Mouse (Mus musculus): Measurements from ENCODE around the gene Lage3. TPM values are rescaled to one million over a fixed set of nuclear protein-coding genes. Genes with fewer than 3 reads are reported as not detected.
"Not testable (repeated sequence)": the region's sequence is repeated elsewhere in the genome, so short reads cannot be mapped to it uniquely, and the experiment has no call there.

Lage3 gene
- polyA plus RNA-seq, 1 experiment from 2014 or later, result 102 TPM

- Histone ChIP-seq H3K4me2 (no peak overlapping the region), H3K36me3 (ENCODE audit: control insufficient read depth, insufficient read depth, low read length) (no peaks in the 10 kb centered on the region), H3K27me3 (replicated peaks; ENCODE audit: control insufficient read depth, insufficient read depth, low read length) (no peaks in the 10 kb centered on the region), H3K27ac (ENCODE audit: low read depth, low read length) (no peak overlapping the region), H3K4me3 (ENCODE audit: low read depth, low read length) (no peak overlapping the region), H3K9me3 (ENCODE audit: control insufficient read depth, low read length) (no peaks in the 10 kb centered on the region), H3K4me1 (replicated peaks; ENCODE audit: control insufficient read depth, insufficient read depth, low read length) (no peaks in the 10 kb centered on the region), H3K9ac (ENCODE audit: low read depth, low read length) (no peak overlapping the region)
- DNase-seq (ENCODE audit: low spot score) (no peak), ATAC-seq (replicated peaks; ENCODE audit: low FRiP score) (no peak)
- 42% methylated on average over 11 of the region's 11 CpGs for WGBS
Measured at GRCm38 (mm10) chrX:74359171-74359570, 5.8 kb upstream of the Lage3 start.

DNA sequence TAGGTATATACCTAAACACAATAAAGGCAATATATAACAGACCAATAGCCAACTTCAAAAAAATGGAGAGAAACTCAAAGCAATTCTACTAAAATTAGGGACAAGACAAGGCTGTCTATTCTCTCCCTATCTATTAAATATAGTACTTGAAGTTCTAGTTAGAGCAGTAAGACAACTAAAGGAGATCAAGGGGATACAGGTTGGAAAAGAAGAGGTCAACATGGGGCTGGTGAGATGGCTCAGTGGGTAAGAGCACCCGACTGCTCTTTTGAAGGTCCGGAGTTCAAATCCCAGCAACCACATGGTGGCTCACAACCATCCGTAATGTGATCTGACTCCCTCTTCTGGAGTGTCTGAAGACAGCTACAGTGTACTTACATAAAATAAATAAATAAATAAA is 3.7 kb upstream of the Lage3 start:
- H3K4me1 ChIP-seq (replicated peaks; ENCODE audit: control insufficient read depth, insufficient read depth, low read length); DNase-seq (ENCODE audit: low spot score); H3K4me2 ChIP-seq; H3K9ac ChIP-seq (ENCODE audit: low read depth, low read length); H3K9me3 ChIP-seq (ENCODE audit: control insufficient read depth, low read length); H3K27ac ChIP-seq (ENCODE audit: low read depth, low read length); ATAC-seq (replicated peaks; ENCODE audit: low FRiP score); H3K36me3 ChIP-seq (ENCODE audit: control insufficient read depth, insufficient read depth, low read length); H3K4me3 ChIP-seq (ENCODE audit: low read depth, low read length); H3K27me3 ChIP-seq (replicated peaks; ENCODE audit: control insufficient read depth, insufficient read depth, low read length): not testable (repeated sequence)
- WGBS, result 80% methylated on average over 3 of the region's 3 CpGs

- DNase-seq (ENCODE audit: low spot score) (no peak), ATAC-seq (replicated peaks; ENCODE audit: low FRiP score) (peak; percentile 43)
- no peaks in the 10 kb centered on the region for H3K27me3 ChIP-seq (replicated peaks; ENCODE audit: control insufficient read depth, insufficient read depth, low read length)
- no peaks in the 10 kb centered on the region for H3K36me3 ChIP-seq (ENCODE audit: control insufficient read depth, insufficient read depth, low read length)
- peak overlapping the region; percentile 72 for H3K4me2 ChIP-seq
- peak overlapping the region; percentile 76 for H3K9ac ChIP-seq (ENCODE audit: low read depth, low read length)
- no peaks in the 10 kb centered on the region for H3K4me1 ChIP-seq (replicated peaks; ENCODE audit: control insufficient read depth, insufficient read depth, low read length)
- WGBS, result 25% methylated on average over 13 of the region's 13 CpGs
- peak overlapping the region; percentile 55 for H3K4me3 ChIP-seq (ENCODE audit: low read depth, low read length)
- no peak overlapping the region; the same call in 1 of the 2 replicates for H3K27ac ChIP-seq (ENCODE audit: low read depth, low read length)
- no peaks in the 10 kb centered on the region for H3K9me3 ChIP-seq (ENCODE audit: control insufficient read depth, low read length)
Measured at GRCm38 (mm10) chrX:74352645-74353466, 562 bp downstream of the Lage3 start.

DNA sequence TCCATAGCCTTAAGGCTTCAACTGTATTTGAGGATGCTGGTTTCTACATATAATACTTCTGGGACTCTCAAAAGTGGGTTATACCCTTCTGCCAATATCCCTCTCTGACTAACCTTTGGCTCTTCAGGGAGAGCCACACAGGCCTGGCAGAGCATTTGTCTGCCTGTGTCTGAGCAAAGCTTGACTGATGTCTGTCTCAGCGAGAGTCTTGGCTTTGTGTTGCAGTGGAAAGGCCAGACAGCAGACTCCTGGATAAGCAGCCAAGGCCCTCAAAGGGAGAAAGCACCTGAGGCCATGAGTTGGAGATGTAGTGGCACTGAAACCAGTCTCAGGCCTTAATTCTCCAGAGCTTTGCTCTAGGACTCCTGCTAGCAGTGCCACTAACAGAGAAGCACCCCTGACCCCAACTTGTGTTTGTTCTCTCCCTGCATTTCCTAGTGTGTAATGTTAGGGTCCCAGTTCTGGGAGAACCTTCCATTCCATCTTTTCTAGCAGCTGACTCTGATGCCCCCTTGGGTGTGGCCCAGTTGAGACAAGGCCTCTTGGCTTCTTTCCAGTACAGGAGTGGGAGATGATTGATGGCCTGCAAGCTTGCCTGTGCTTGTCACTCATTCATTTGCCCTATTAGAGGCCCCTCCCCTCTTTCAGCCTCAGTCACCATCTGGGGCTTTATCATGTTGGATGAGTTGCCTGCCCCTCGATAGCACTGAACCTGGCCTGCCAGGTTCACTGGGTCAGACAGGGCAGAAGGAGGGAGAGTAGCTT is 23.1 kb downstream of the Lage3 start:
- ATAC-seq (replicated peaks; ENCODE audit: low FRiP score), result no peak
- H3K4me3 ChIP-seq (ENCODE audit: low read depth, low read length), result no peak overlapping the region
- H3K4me1 ChIP-seq (replicated peaks; ENCODE audit: control insufficient read depth, insufficient read depth, low read length), result peaks cover 3% of the 10 kb centered on the region
- peak overlapping the region; percentile 70 for H3K4me2 ChIP-seq
- no peak for DNase-seq (ENCODE audit: low spot score)
- no peaks in the 10 kb centered on the region for H3K36me3 ChIP-seq (ENCODE audit: control insufficient read depth, insufficient read depth, low read length)
- H3K9me3 ChIP-seq (ENCODE audit: control insufficient read depth, low read length), result no peaks in the 10 kb centered on the region
- H3K9ac ChIP-seq (ENCODE audit: low read depth, low read length), result no peak overlapping the region
- 49% methylated on average over 2 of the region's 2 CpGs for WGBS
- H3K27ac ChIP-seq (ENCODE audit: low read depth, low read length), result no peak overlapping the region
- H3K27me3 ChIP-seq (replicated peaks; ENCODE audit: control insufficient read depth, insufficient read depth, low read length), result no peaks in the 10 kb centered on the region

DNA sequence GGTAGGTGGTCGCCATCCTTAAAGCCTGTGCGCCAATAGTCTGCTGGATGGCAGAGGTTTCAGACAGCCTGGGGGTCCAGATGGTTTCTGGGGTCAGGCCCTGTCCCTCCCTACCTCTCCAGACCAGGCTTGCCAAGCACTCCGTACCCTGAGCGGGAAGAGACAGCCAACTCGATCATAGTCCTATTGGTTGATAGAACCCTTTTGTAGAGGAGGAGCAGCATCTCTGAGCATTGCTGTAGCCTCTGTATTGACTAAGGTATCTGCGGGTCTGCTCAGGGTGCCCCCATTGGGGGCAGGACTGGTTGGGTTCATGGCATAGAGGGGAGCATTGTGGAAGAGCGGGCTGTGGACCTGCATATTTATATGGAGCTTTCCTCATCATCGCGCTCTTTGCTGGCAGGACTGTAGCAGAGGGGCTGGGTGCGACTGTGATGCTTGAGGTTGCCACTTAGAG is 24.2 kb downstream of the Lage3 start:
- no peak for DNase-seq (ENCODE audit: low spot score)
- Histone ChIP-seq H3K4me2 (peak overlapping the region; percentile 70), H3K36me3 (ENCODE audit: control insufficient read depth, insufficient read depth, low read length) (no peaks in the 10 kb centered on the region), H3K9me3 (ENCODE audit: control insufficient read depth, low read length) (no peaks in the 10 kb centered on the region), H3K9ac (ENCODE audit: low read depth, low read length) (peak overlapping the region; percentile 64; the same call in 1 of the 2 replicates), H3K27ac (ENCODE audit: low read depth, low read length) (no peak overlapping the region), H3K4me1 (replicated peaks; ENCODE audit: control insufficient read depth, insufficient read depth, low read length) (peaks cover 3% of the 10 kb centered on the region), H3K27me3 (replicated peaks; ENCODE audit: control insufficient read depth, insufficient read depth, low read length) (no peaks in the 10 kb centered on the region), H3K4me3 (ENCODE audit: low read depth, low read length) (peak overlapping the region; percentile 52)
- ATAC-seq (replicated peaks; ENCODE audit: low FRiP score), result 0 out of 2 replicates have a peak, but pooled peaks have one; percentile 24
- 15% methylated on average over 10 of the region's 10 CpGs for WGBS

- Histone ChIP-seq H3K27ac (ENCODE audit: low read depth, low read length) (peak within 1 kb of the TSS; percentile 52; the same call in 1 of the 2 replicates), H3K4me3 (ENCODE audit: low read depth, low read length) (peak within 1 kb of the TSS; percentile 52), H3K4me2 (peak within 1 kb of the TSS; percentile 70), H3K4me1 (replicated peaks; ENCODE audit: control insufficient read depth, insufficient read depth, low read length) (peaks cover 3% of the 10 kb centered on the region), H3K9me3 (ENCODE audit: control insufficient read depth, low read length) (no peaks in the 10 kb centered on the region), H3K27me3 (replicated peaks; ENCODE audit: control insufficient read depth, insufficient read depth, low read length) (no peaks in the 10 kb centered on the region), H3K9ac (ENCODE audit: low read depth, low read length) (peak within 1 kb of the TSS; percentile 64), H3K36me3 (ENCODE audit: control insufficient read depth, insufficient read depth, low read length) (no peaks in the 10 kb centered on the region)
- DNase-seq (ENCODE audit: low spot score) (peak; percentile 71), ATAC-seq (replicated peaks; ENCODE audit: low FRiP score) (peak; percentile 92)
- WGBS, result 20% methylated on average over 27 of the region's 30 CpGs
Measured at GRCm38 (mm10) chrX:74328725-74329161, 24.7 kb downstream of the Lage3 start, which contains the start of gene Plxna3. TSS of gene Plxna3 (plus strand) at chrX:74329066.

DNA sequence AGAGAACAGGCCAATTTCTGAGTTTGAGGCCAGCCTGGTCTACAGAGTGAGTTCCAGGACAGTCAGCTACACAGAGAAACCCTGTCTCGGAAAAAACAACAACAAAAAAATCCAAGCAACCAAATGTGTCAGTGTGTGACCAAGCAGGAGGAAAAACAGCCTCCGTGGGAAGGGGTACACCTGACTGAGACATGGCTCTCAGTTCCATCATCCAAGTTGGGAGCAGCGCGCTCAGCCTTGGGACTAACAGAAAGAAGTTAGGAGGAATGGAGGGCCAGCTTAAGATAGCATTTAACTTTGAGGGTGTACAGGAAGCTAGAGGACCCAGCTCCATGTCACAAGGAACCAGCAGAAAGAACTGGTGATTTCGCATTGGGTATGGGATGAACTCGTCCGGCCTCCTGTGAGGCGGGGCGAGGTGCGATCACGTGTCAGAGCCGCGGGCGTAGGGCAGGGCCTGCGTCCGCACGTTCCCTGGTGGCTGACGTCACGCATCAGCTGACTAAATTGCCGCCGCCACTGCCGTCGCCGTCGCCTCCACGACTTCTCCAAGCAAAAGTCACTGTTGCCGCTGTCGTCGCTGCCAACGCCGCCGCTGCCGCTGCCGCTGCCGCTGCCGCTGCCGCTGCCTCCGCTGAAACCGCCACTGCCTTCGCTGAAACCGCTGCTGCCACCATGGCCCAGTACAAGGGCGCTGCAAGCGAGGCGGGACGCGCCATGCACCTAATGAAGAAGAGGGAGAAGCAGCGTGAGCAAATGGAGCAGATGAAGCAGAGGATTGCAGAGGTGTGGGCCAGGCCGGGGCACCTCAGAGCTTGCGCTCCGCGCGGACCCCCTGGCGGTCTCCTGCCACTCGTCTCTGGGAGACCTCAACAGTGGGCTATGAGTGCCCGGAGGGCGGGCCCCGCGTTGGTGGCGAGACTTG is 40.6 kb downstream of the Lage3 start, which contains the start of gene Fam50a:
Gene Fam50a, plus strand, starts transcription at position 494 of the 925 bp plus-strand sequence.
- H3K36me3 ChIP-seq (ENCODE audit: control insufficient read depth, insufficient read depth, low read length), result peaks cover 5% of the 10 kb centered on the region; the same call in 1 of the 2 replicates
- H3K4me2 ChIP-seq, result peak within 1 kb of the TSS; percentile 69
- H3K9ac ChIP-seq (ENCODE audit: low read depth, low read length), result peak within 1 kb of the TSS; percentile 81
- no peaks in the 10 kb centered on the region for H3K9me3 ChIP-seq (ENCODE audit: control insufficient read depth, low read length)
- DNase-seq (ENCODE audit: low spot score), result peak; percentile 77
- H3K27ac ChIP-seq (ENCODE audit: low read depth, low read length), result peak within 1 kb of the TSS; percentile 68
- ATAC-seq (replicated peaks; ENCODE audit: low FRiP score), result peak; percentile 94
- WGBS, result 17% methylated on average over 58 of the region's 59 CpGs
- peak within 1 kb of the TSS; percentile 73 for H3K4me3 ChIP-seq (ENCODE audit: low read depth, low read length)
- H3K27me3 ChIP-seq (replicated peaks; ENCODE audit: control insufficient read depth, insufficient read depth, low read length), result no peaks in the 10 kb centered on the region; the same call in 1 of the 2 replicates
- H3K4me1 ChIP-seq (replicated peaks; ENCODE audit: control insufficient read depth, insufficient read depth, low read length), result no peaks in the 10 kb centered on the region

Data from liver, embryonic 11.5 days (tissue).